Mouse (Mus musculus) 3T3-L1 (cell line): ENCODE measurements at regions not wholly inside any gene's neighbourhood (a gene's known extent, or its start where the extent isn't known, plus 50 kb on each side); places are given as distances from the start of the nearest gene placed in this dataset.

Experiments
- DNase-seq: peaks from one replicate; pipeline ENCODE4 v3.0.0-alpha.2; 2015; ENCODE audit warnings: low read depth, low spot score

DNA sequence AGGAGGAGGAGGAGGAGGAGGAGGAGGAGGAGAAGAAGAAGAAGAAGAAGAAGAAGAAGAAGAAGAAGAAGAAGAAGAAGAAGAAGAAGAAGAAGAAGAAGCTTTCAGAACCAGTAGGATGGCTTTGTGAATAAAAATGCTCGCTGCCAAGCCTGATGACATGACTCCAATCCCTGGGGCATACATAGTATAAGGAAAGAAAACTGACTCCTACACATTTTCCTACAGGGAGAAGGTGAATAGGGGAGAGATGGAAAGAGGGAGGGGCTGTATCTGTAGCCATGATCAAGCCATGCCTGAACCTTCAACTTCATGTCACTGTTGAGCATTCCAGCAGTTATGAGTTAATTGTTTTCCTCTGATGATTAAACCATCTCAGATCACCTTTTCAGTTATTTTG, 460.2 kb upstream of the Gm10131 start:
- DNase-seq = no peak

DNA sequence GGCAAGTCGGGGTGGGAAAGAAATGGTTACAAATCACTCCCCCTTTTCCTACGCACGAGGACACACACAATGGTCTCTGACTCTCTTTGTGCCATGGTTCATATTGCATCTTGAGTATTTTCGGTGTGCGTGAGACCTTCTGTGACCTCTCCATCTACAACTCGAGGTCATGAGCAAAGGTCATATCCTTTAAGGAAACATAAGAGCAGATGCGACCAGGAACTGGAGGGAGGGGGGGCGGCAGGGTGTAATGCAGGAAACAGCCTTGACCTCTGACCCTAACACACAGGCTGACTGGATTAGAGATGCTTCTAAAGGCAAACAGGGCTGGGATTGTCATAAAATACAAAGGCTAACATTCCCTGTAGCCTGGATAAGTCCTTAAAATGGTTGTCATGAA, 450.7 kb upstream of the Gm10131 start:
- no peak for DNase-seq

DNA sequence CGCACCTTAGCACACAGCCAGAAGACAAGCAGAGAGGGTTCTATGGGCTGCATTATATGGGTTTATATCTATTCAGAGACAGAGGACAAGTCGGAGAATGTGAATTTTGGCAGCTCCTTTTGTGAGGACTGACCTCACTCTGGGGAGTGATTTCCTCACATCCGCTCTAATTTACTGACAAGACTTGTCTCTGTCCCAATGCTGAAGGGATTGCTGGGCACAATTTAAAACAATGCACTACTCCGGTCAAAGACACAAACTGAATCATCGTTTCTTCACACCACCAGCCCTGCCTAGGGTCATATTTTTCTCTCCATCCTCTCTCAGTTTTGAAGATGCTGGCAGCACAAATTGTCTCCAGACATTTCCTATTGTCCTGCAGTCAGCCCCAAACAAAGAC, 438.2 kb upstream of the Gm10131 start:
- no peak for DNase-seq

DNA sequence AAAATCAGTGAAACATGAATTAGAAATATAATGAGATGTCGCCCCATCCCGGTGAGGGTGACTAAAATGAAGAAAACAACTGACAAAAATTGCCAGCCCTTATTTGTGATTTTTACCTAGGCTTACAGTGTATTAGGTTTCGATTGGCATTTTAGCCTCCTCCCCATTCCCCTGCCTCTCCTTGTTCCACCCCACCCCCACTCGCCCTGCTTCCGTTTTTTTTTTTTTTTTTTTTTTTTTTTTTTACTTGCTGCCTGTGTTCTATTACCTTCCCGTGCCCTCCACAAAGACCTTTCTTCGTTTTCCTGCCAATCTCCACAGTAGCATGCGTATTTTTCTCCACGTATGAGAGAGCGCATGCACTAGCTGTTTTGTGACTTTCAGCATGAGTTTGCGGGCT, 435.3 kb upstream of the Gm10131 start:
- no peak for DNase-seq

- no peak for DNase-seq
Observed at GRCm38 (mm10) chr8:34542361-34543038, 431.0 kb upstream of the Gm10131 start.

DNA sequence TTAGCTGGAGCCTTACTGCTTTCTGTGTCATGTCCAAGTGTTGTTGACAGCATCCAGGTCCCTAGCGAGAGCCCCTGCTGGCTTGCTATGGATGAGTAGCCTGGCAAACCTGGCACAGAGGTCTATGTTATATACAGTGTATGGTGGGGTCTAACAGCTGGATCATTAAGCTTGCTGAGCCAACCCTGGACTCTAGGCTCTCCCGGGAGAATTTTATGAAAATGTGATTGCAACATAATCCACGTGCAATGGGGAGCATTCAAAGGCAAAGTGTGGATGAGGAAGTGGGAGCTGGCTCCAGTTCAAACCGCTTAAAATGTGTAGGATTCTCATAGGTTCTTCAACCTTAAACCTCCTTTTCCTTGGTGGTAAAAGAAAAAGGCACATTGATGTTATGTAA, 427.7 kb upstream of the Gm10131 start:
- peak; percentile 22 for DNase-seq

GRCm38 (mm10) chr8:34535434-34535833, 423.9 kb upstream of the Gm10131 start:
- peak; percentile 54 for DNase-seq

- no peak for DNase-seq
Observed at GRCm38 (mm10) chr8:34533421-34533820, 421.9 kb upstream of the Gm10131 start.

GRCm38 (mm10) chr8:34530896-34531679, 419.6 kb upstream of the Gm10131 start:
- DNase-seq = no peak

- peak; percentile 87 for DNase-seq
Observed at GRCm38 (mm10) chr8:34530046-34530445, 418.5 kb upstream of the Gm10131 start.

GRCm38 (mm10) chr8:34529452-34529851, 417.9 kb upstream of the Gm10131 start:
- peak; percentile 24 for DNase-seq

DNA sequence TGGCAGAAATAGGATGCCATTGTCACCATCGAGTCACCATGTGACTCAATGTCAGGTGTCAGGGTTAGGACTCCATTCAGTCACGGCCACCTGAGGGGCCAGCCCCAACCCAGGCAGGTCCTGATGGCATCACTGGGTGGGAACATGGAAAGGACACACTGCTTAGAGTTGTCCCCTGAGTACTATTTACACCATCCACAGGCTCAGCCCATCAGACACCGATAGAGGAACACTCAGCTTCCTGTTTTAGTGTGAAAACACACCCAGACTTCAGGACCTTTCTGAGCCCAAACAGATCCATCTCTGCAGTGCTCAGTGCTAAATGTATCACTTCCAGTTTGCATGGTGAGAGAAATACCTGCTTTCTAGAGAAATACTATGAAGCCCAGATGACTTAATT, 416.7 kb upstream of the Gm10131 start:
- no peak for DNase-seq

DNA sequence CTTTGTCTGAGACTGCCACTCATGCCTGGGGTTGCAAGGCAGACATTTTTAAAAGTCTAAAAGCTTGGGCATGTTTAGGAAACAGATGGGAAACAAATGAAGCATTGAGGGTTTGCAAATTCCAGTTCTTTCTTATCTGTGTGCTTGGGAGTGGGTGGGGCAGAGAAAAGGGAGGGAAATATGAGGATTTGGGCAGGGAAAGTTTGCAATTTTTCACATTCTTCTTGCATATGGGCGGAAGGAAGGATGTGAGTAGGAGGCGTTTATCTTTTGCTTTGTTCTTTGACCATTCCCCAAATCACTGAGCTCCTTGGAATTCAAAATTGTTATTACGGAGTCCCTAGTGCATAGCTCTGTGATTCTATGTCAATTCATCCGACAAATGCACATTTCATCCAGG, 413.7 kb upstream of the Gm10131 start:
- DNase-seq = peak; percentile 54

DNA sequence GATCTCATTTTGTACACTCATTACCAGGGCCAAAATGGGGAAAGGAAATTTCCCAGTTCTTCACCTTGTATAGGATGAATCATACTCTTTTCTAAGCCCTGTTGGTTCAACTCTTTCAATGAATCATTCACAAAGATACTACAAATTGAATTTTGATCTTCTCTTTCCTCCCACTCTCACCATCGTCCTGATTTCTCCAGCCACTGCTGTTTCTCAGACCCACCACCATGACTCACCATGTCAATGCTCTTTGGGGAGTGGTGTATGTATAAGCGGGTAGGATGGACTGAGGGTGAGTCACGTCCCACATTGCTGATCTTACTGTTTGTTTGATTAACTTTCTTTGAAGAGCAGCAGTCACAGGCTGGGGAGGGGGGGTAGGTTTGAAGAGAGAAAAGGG, 412.3 kb upstream of the Gm10131 start:
- peak; percentile 88 for DNase-seq

- no peak for DNase-seq
Observed at GRCm38 (mm10) chr8:34521316-34521715, 409.8 kb upstream of the Gm10131 start.

DNA sequence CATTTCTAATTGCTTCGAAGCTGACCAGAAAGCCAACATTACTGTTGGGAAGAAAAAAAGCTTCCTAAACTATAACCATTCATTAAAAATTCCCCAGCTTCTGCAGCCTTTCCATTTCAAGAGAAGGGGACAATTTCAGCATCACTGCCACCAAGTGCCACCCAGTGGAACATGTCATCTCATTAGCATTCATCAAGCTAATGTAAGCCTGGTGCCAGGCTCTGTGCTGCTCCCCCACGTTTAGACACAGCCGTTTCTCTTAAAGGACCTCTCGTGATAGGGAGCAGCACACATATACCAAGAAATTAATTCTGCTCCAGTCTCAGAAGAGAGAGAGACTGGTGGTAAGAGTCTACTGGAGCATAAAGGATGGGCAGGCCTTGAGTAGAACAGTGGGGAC, 409.1 kb upstream of the Gm10131 start:
- DNase-seq = no peak

GRCm38 (mm10) chr8:34513459-34514090, 402.0 kb upstream of the Gm10131 start:
- DNase-seq = no peak

- no peak for DNase-seq
Observed at GRCm38 (mm10) chr8:34505829-34506555, 394.5 kb upstream of the Gm10131 start.

DNA sequence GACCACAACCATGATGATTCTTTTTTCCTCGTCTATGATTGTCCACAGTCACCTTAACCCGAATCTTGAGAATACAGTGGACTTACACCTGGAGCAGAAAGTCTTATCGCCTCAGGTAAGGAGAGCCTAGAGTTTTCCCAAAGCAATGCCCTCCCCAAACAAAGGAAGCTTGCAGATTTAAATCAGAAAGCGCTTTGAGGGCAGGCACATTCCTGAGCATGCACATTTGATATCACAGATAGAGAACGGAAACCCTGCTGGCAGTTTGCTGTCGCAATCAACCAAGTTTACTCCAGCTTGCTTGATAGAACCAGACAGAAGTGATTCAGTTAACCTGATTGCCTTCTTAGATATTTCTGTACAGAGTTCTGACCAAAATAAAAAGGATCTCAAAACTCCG, 393.6 kb upstream of the Gm10131 start:
- no peak for DNase-seq

DNA sequence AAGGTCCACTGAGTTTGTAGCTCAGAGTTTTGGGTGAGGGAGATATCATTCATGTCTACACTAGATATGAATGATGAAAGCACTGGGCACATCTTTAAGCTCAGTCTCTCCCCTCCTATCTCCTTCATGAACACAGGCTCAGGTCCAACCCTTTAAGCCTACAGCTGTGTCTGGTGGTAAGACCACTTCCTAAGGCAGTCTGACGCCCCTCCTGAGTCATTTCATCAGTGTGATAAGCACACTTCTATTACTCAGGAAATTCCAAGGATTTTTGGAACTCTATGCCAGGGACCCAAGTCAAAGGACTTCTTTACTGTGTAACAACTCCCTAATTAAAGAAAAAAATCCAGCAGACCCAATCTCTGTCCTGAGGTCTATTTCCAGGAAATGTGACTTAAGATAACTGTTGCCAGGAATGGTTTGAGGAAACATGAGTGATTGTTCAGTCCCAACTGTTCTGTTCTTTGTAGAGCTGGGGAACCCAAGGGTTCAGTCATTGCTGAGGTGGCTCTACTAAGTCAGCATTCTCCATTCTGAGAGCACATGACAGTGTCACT, 391.1 kb upstream of the Gm10131 start:
- DNase-seq = peak; percentile 51

- DNase-seq = no peak
Observed at GRCm38 (mm10) chr8:34499196-34499595, 387.7 kb upstream of the Gm10131 start.

- DNase-seq = no peak
Observed at GRCm38 (mm10) chr8:34496751-34497150, 385.2 kb upstream of the Gm10131 start.
